Comparison of ENCODE assay signal across 21 mouse cellular contexts in genomic region chr11:113661835-113662351, GRCm38 (mm10). TPM values are rescaled to one million over a fixed set of nuclear protein-coding genes. Genes with fewer than 3 reads are reported as not detected.
A peak's percentile ranks its signal among the peaks of the same experiment; 100 is the strongest.
DNase-seq lines count a peak whose midpoint lies in the region; ATAC-seq and TF ChIP-seq lines count a peak whose summit lies in the region.
"Had no signal": no experiment of that assay in that cellular context is flagged by ENCODE, and none has a peak within 500 bp of the region (broad histone marks: within the 10 kb centered on the region; RNA-seq: fewer than 3 reads in every experiment).

No protein-coding gene starts in this region.

- peak; percentile 20; the same call in 1 of the 2 replicates for ATAC-seq in megakaryocyte-erythroid progenitor cell, adult 5-6 weeks (replicated peaks; ENCODE audit: low FRiP score, low TSS enrichment, poor library complexity, severe bottlenecking)
- ATAC-seq: intestine, embryonic 16.5 days had no signal

- TF ChIP-seq CTCF in gastrocnemius, adult 2 months (IDR thresholded peaks at IDR 0.05): no peak
- no peak for TF ChIP-seq CTCF in MEL (IDR thresholded peaks at IDR 0.05 in 2 of 3, conservative IDR thresholded peaks at IDR 0.05 in 1 of 3; ENCODE audit: control insufficient read depth in 1 of 3, insufficient read depth in 1 of 3, low read depth in 2 of 3, low read length in 3 of 3, poor library complexity in 1 of 3, severe bottlenecking in 1 of 3)

- peak overlapping the region; percentile 79 for H3K27ac ChIP-seq in gastrocnemius, adult 2 months
- H3K27ac ChIP-seq in MEL (ENCODE audit: control insufficient read depth, low read depth, low read length): peak overlapping the region; percentile 65; the same call in 1 of the 2 replicates
- H3K27ac ChIP-seq: embryonic facial prominence, embryonic 15.5 days; forebrain, embryonic 12.5 days; hindbrain, embryonic 15.5 days had no signal

- intact Hi-C loops in gastrocnemius, adult 2 months (cut with DNase I): no loop called here

- TF ChIP-seq POLR2A in MEL (IDR thresholded peaks at IDR 0.05; ENCODE audit: control insufficient read depth in 1 of 2, insufficient read depth in 1 of 2, low read depth in 1 of 2, low read length in 2 of 2, poor library complexity in 1 of 2): no peak

- TF ChIP-seq RAD21 in MEL (IDR thresholded peaks at IDR 0.05; ENCODE audit: low read depth, low read length): no peak

- H3K79me2 ChIP-seq in MEL (ENCODE audit: control insufficient read depth, insufficient read depth, low read length, poor library complexity): peaks cover 1% of the 10 kb centered on the region; the same call in 1 of the 2 replicates

- TF ChIP-seq EP300 in MEL (IDR thresholded peaks at IDR 0.05; ENCODE audit: low read depth in 1 of 2, low read length in 2 of 2): no peak

- H3K9ac ChIP-seq in MEL (ENCODE audit: control insufficient read depth, low read depth, low read length, poor library complexity, severe bottlenecking): no peak overlapping the region
- H3K9ac ChIP-seq: embryonic facial prominence, embryonic 15.5 days; forebrain, embryonic 12.5 days; heart, embryonic 12.5 days; hindbrain, embryonic 15.5 days had no signal

- peak; percentile 42 for DNase-seq in cerebellum, adult 9-11 months
- DNase-seq in cerebellum, postnatal 36 days: no peak
- DNase-seq in gastrocnemius, adult 2 months: no peak
- DNase-seq in gastrocnemius, adult 8-10 months (ENCODE audit: low spot score in 2 of 2): no peak
- DNase-seq in MEL (ENCODE audit: low read depth, low spot score): no peak
- no peak for DNase-seq in ovary, postnatal 14 days (ENCODE audit: low spot score)
- DNase-seq: adrenal gland, adult 2 months; adrenal gland, postnatal 25 days; cerebellum, adult 8-10 months; embryo, embryonic 11 days; gastrocnemius, postnatal 10 days; kidney, adult 2 months had no signal

- no peaks in the 10 kb centered on the region for H3K27me3 ChIP-seq in MEL (ENCODE audit: control insufficient read depth in 1 of 2, insufficient read depth in 2 of 2, low read length in 2 of 2)
- H3K27me3 ChIP-seq: embryonic facial prominence, embryonic 15.5 days; forebrain, embryonic 12.5 days; heart, embryonic 12.5 days; hindbrain, embryonic 15.5 days had no signal

- no peak overlapping the region for H3K4me3 ChIP-seq in gastrocnemius, adult 2 months
- H3K4me3 ChIP-seq in MEL (ENCODE audit: control insufficient read depth in 1 of 2, insufficient read depth in 1 of 2, low read depth in 2 of 2, low read length in 2 of 2): no peak overlapping the region
- H3K4me3 ChIP-seq: embryonic facial prominence, embryonic 15.5 days; erythroblast, embryonic 14.5 days; forebrain, embryonic 12.5 days; heart, embryonic 12.5 days; hindbrain, embryonic 15.5 days had no signal

- peaks cover 14 to 32% of the 10 kb centered on the region in 2 experiments for H3K36me3 ChIP-seq in MEL (ENCODE audit: control insufficient read depth in 1 of 2, insufficient read depth in 2 of 2, low read length in 2 of 2)

- peaks cover 0 to 8% of the 10 kb centered on the region in 2 experiments; a peak in 2 of 4 replicates for H3K4me1 ChIP-seq in MEL (ENCODE audit: control insufficient read depth in 1 of 2, insufficient read depth in 2 of 2, low read length in 2 of 2)

- no peaks in the 10 kb centered on the region for H3K9me3 ChIP-seq in MEL (replicated peaks; ENCODE audit: insufficient read depth, low read length)
- H3K9me3 ChIP-seq: embryonic facial prominence, embryonic 15.5 days; forebrain, embryonic 12.5 days; heart, embryonic 12.5 days; hindbrain, embryonic 15.5 days had no signal

TF ChIP-seq in MEL, 35 proteins besides CTCF, POLR2A, EP300 and RAD21:
- TF ChIP-seq POLR2AphosphoS2 (IDR thresholded peaks at IDR 0.05; ENCODE audit: low read length): no peak
- TF ChIP-seq GATA1 (IDR thresholded peaks at IDR 0.05; ENCODE audit: low read depth, low read length): no peak
- TF ChIP-seq BHLHE40 (IDR thresholded peaks at IDR 0.05; ENCODE audit: borderline replicate concordance, low read depth, low read length): no peak
- TF ChIP-seq TCF12 (IDR thresholded peaks at IDR 0.05; ENCODE audit: low read depth, low read length): no peak
- TF ChIP-seq CHD1 (IDR thresholded peaks at IDR 0.05; ENCODE audit: low read depth, low read length): no peak
- TF ChIP-seq ELF1 (IDR thresholded peaks at IDR 0.05; ENCODE audit: low read depth, low read length): no peak
- no peak for TF ChIP-seq NELFE (IDR thresholded peaks at IDR 0.05; ENCODE audit: low read depth, low read length)
- TF ChIP-seq ZC3H11A (IDR thresholded peaks at IDR 0.05; ENCODE audit: low read depth, low read length): no peak
- no peak for TF ChIP-seq USF2 (IDR thresholded peaks at IDR 0.05; ENCODE audit: borderline replicate concordance in 1 of 2, insufficient read depth in 1 of 2, low read depth in 1 of 2, low read length in 2 of 2)
- TF ChIP-seq SIN3A (IDR thresholded peaks at IDR 0.05; ENCODE audit: low read length): no peak
- TF ChIP-seq MYB (IDR thresholded peaks at IDR 0.05; ENCODE audit: low read depth, low read length): no peak
- no peak for TF ChIP-seq SMC3 (IDR thresholded peaks at IDR 0.05; ENCODE audit: low read depth, low read length)
- no peak for TF ChIP-seq HCFC1 (IDR thresholded peaks at IDR 0.05; ENCODE audit: low read depth, low read length)
- TF ChIP-seq POLR2AphosphoS5 (IDR thresholded peaks at IDR 0.05; ENCODE audit: borderline replicate concordance, low read depth, low read length): no peak
- TF ChIP-seq MAFK (IDR thresholded peaks at IDR 0.05; ENCODE audit: borderline replicate concordance, low read depth, low read length): no peak
- TF ChIP-seq JUND (IDR thresholded peaks at IDR 0.05; ENCODE audit: low read depth, low read length): no peak
- TF ChIP-seq ZMIZ1 (IDR thresholded peaks at IDR 0.05; ENCODE audit: low read depth, low read length): no peak

RNA-seq across cellular contexts. Expression of gene Slc39a11, which starts 12.0 kb away (rescaled TPM):
- total RNA-seq in gastrocnemius, adult 2 months (2021): 1 to 10 TPM; 1.8 to 3.0 TPM
- 1 to 10 TPM; 2.1 to 2.6 (median 2.2) TPM for total RNA-seq in gastrocnemius, adult 8-10 months (2022)
- 33.6 and 45.6 TPM in 2 replicates for total RNA-seq in MEL (2012; rRNA removed)
- polyA plus RNA-seq in MEL (2012; ENCODE audit: insufficient read depth in 1 of 2, insufficient read length in 2 of 2, low read depth in 1 of 2, low replicate concordance in 2 of 2, missing spikeins in 1 of 2): 10 to 100 TPM in 1 of 2 experiments, not detected in 1; 34.2 TPM
- total RNA-seq in megakaryocyte-erythroid progenitor cell, adult 5-6 weeks (2014; fragmentation: Nextera tagmentation): 12.4 and 19.1 TPM in 2 replicates
- 14.9 and 17.7 TPM in 2 replicates for total RNA-seq in megakaryocyte-erythroid progenitor cell, adult 5-6 weeks (2017)

RNA-seq across cellular contexts. Expression of gene Cog1, which starts 12.9 kb away (rescaled TPM):
- total RNA-seq in gastrocnemius, adult 2 months (2021): 10 to 100 TPM; 18.5 to 19.1 TPM
- total RNA-seq in gastrocnemius, adult 8-10 months (2022): 10 to 100 TPM; 18.4 to 24.6 (median 20.6) TPM
- total RNA-seq in MEL (2012; rRNA removed): 26.4 and 29.4 TPM in 2 replicates
- polyA plus RNA-seq in MEL (2012; ENCODE audit: insufficient read depth in 1 of 2, insufficient read length in 2 of 2, low read depth in 1 of 2, low replicate concordance in 2 of 2, missing spikeins in 1 of 2): 100 to 1,000 TPM in 1 of 2 experiments, 10 to 100 TPM in 1; 37.4 to 113 TPM
- total RNA-seq in megakaryocyte-erythroid progenitor cell, adult 5-6 weeks (2014; fragmentation: Nextera tagmentation): 37.2 and 51.6 TPM in 2 replicates
- total RNA-seq in megakaryocyte-erythroid progenitor cell, adult 5-6 weeks (2017): 23.9 and 26.2 TPM in 2 replicates

RNA-seq across cellular contexts. Expression of gene Fam104a, which starts 22.1 kb away (rescaled TPM):
- 10 to 100 TPM; 29.0 to 33.0 TPM for total RNA-seq in gastrocnemius, adult 2 months (2021)
- 10 to 100 TPM; 30.8 to 41.7 (median 36.1) TPM for total RNA-seq in gastrocnemius, adult 8-10 months (2022)
- 34.6 and 38.1 TPM in 2 replicates for total RNA-seq in MEL (2012; rRNA removed)
- 10 to 100 TPM in 1 of 2 experiments, not detected in 1; 33.6 TPM for polyA plus RNA-seq in MEL (2012; ENCODE audit: insufficient read depth in 1 of 2, insufficient read length in 2 of 2, low read depth in 1 of 2, low replicate concordance in 2 of 2, missing spikeins in 1 of 2)
- total RNA-seq in megakaryocyte-erythroid progenitor cell, adult 5-6 weeks (2014; fragmentation: Nextera tagmentation): 17.8 and 20.8 TPM in 2 replicates
- total RNA-seq in megakaryocyte-erythroid progenitor cell, adult 5-6 weeks (2017): 25.1 and 30.8 TPM in 2 replicates

RNA-seq across cellular contexts. Expression of gene D11Wsu47e, which starts 22.3 kb away (rescaled TPM):
- total RNA-seq in gastrocnemius, adult 2 months (2021): 1 to 10 TPM; 4.5 to 6.3 TPM
- 1 to 10 TPM; 3.3 to 5.0 (median 4.4) TPM for total RNA-seq in gastrocnemius, adult 8-10 months (2022)
- 32.5 and 40.6 TPM in 2 replicates for total RNA-seq in MEL (2012; rRNA removed)
- 10 to 100 TPM in 1 of 2 experiments, not detected in 1; 25.0 TPM for polyA plus RNA-seq in MEL (2012; ENCODE audit: insufficient read depth in 1 of 2, insufficient read length in 2 of 2, low read depth in 1 of 2, low replicate concordance in 2 of 2, missing spikeins in 1 of 2)
- 21.7 and 23.6 TPM in 2 replicates for total RNA-seq in megakaryocyte-erythroid progenitor cell, adult 5-6 weeks (2014; fragmentation: Nextera tagmentation)
- total RNA-seq in megakaryocyte-erythroid progenitor cell, adult 5-6 weeks (2017): 11.8 and 19.7 TPM in 2 replicates

RNA-seq across cellular contexts. Expression of gene Sstr2, which starts 42.8 kb away (rescaled TPM):
- not detected for total RNA-seq in gastrocnemius, adult 2 months (2021)
- not detected for total RNA-seq in gastrocnemius, adult 8-10 months (2022)
- 0.26 and 0.77 TPM in 2 replicates for total RNA-seq in MEL (2012; rRNA removed)
- under 1 TPM in 1 of 2 experiments, not detected in 1; 0.82 TPM for polyA plus RNA-seq in MEL (2012; ENCODE audit: insufficient read depth in 1 of 2, insufficient read length in 2 of 2, low read depth in 1 of 2, low replicate concordance in 2 of 2, missing spikeins in 1 of 2)
- not detected in 2 replicates for total RNA-seq in megakaryocyte-erythroid progenitor cell, adult 5-6 weeks (2014; fragmentation: Nextera tagmentation)
- total RNA-seq in megakaryocyte-erythroid progenitor cell, adult 5-6 weeks (2017): 0.15 TPM in 1 of 2 replicates, not detected in the other
- total RNA-seq: heart, adult 8-10 months; heart, postnatal 25 days had no signal
- polyA plus RNA-seq: erythroblast, embryonic 14.5 days had no signal
